Mouse (Mus musculus): ENCODE results near the gene AI467606. TPM values are rescaled to one million over a fixed set of nuclear protein-coding genes. Genes with fewer than 3 reads are reported as not detected.
A peak's percentile ranks its signal among the peaks of the same experiment; 100 is the strongest.
"Not testable (repeated sequence)": the region's sequence is repeated elsewhere in the genome, so short reads cannot be mapped to it uniquely, and the experiment has no call there.

Gene AI467606
- total RNA-seq (2017), result 30.3 and 42.1 TPM in 2 replicates

GRCm38 (mm10) chr7:127091114-127091896 lies at the start of gene AI467606:
Gene AI467606 (plus strand): TSS chr7:127091359.
- peak; percentile 93 to 95 for ATAC-seq (replicated peaks in 1 of 2; ENCODE audit: insufficient read depth in 1 of 2, low FRiP score in 2 of 2, low TSS enrichment in 1 of 2, low read depth in 1 of 2, poor library complexity in 2 of 2, severe bottlenecking in 2 of 2)

- peak; percentile 88 to 98 for ATAC-seq (replicated peaks in 1 of 2; ENCODE audit: insufficient read depth in 1 of 2, low FRiP score in 2 of 2, low TSS enrichment in 1 of 2, low read depth in 1 of 2, poor library complexity in 2 of 2, severe bottlenecking in 2 of 2)
Measured at GRCm38 (mm10) chr7:127041851-127042672, 49.1 kb upstream of the AI467606 start, which contains the start of gene Kif22. Gene Kif22 (minus strand): TSS chr7:127042471.

- no peak for ATAC-seq (replicated peaks in 1 of 2; ENCODE audit: insufficient read depth in 1 of 2, low FRiP score in 2 of 2, low TSS enrichment in 1 of 2, low read depth in 1 of 2, poor library complexity in 2 of 2, severe bottlenecking in 2 of 2)
Measured at GRCm38 (mm10) chr7:127055026-127055585, 36.1 kb upstream of the AI467606 start.

DNA sequence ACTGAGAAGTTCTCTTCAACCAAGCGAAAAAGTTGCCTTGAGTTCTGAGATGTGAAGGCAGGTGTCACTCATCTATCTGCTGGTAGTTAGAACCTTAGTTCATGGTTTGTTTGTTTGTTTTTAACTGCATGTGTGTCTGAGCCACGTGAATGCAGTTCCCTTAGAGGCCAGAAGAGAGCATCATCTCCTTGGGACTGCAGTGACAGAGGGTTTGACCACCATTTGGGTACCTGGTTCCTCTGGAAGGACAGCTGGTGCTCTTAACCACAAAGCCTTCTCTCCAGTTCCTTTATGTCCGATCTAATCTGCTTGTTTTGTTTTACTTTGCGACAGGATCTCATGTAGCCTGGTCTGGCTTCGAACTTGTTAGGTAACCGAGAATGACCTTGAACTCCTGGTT lies 25.6 kb upstream of the AI467606 start:
- no peak for ATAC-seq (replicated peaks in 1 of 2; ENCODE audit: insufficient read depth in 1 of 2, low FRiP score in 2 of 2, low TSS enrichment in 1 of 2, low read depth in 1 of 2, poor library complexity in 2 of 2, severe bottlenecking in 2 of 2)

DNA sequence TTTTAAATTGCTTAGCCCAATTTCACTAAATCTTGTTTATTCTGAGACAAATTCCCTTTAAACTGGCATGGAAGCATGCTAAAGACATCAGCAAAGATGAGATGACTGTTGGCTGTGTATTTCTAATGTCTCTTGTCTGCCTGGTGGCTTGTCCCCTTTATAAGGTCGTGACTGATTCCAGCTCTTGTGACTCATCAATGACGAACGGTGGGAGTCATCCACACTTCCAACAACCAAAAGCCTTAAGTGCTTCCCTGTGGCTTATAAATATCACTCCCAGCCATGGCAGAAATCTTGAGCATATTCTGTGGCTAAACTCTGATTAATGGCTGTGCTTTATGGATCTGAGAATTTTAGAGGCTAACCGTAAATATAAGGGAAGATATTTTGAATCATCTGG lies 24.8 kb upstream of the AI467606 start:
- no peak for ATAC-seq (replicated peaks in 1 of 2; ENCODE audit: insufficient read depth in 1 of 2, low FRiP score in 2 of 2, low TSS enrichment in 1 of 2, low read depth in 1 of 2, poor library complexity in 2 of 2, severe bottlenecking in 2 of 2)

- ATAC-seq (replicated peaks in 1 of 2; ENCODE audit: insufficient read depth in 1 of 2, low FRiP score in 2 of 2, low TSS enrichment in 1 of 2, low read depth in 1 of 2, poor library complexity in 2 of 2, severe bottlenecking in 2 of 2), result no peak
Measured at GRCm38 (mm10) chr7:127070871-127071413, 20.2 kb upstream of the AI467606 start.

DNA sequence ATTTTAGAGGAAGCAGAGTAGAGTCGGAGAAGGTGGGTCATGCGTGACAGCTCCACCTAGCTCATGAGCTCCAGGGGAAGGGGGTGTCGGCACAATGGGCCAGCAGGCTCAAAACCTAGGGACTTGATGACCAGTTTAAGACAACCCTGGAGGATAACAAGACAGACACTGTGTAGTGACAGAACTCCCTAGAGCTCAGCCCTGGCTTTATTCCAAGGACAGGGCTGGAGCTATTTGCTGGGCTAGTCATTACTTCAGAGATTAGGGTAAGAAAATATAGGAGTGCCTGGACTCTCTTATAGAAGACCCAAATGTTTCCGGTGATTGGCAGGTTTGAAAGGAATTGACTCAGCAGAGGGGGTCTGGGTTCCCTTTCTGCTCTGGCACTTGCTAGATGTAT lies 17.9 kb upstream of the AI467606 start:
- ATAC-seq (replicated peaks in 1 of 2; ENCODE audit: insufficient read depth in 1 of 2, low FRiP score in 2 of 2, low TSS enrichment in 1 of 2, low read depth in 1 of 2, poor library complexity in 2 of 2, severe bottlenecking in 2 of 2), result no peak

DNA sequence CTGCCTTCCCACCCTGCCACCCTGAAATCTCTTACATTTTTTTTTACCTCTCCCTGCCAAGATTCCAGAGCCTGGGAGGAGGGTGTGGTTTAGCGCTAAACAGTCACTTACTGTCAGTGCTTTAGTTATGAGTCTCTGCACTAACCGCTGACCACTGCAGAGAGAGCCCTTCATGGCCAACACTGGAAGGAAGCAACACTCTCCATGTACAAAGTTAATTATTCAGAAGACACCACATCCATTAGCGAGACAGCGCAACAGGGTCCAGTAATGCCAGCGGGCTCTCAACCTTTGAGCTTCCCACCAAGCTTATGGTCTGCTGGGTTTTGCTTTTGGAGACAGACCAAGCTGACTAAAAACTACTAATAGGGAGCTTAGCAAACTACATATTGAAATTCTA lies 15.0 kb upstream of the AI467606 start:
- ATAC-seq (replicated peaks in 1 of 2; ENCODE audit: insufficient read depth in 1 of 2, low FRiP score in 2 of 2, low TSS enrichment in 1 of 2, low read depth in 1 of 2, poor library complexity in 2 of 2, severe bottlenecking in 2 of 2), result no peak

DNA sequence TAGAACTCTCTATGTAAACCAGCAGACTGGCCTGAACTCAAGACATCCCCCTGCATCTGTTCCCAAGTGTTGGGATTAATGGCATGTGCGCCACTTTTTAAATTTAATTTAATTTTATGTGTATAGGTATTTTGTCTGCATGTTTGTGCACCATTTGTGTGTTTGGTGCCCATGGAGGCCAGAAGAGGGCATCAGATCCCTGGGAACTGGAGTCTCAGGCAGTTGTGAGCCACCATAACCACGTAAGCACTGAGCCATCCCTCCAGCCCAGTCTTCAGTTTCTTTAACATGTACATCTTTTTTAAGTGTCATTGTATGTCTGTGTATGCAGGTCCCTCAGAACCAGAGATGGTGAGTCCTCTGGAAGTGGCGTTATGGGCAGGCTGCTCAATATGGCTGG lies 13.5 kb upstream of the AI467606 start:
- ATAC-seq (replicated peaks in 1 of 2; ENCODE audit: insufficient read depth in 1 of 2, low FRiP score in 2 of 2, low TSS enrichment in 1 of 2, low read depth in 1 of 2, poor library complexity in 2 of 2, severe bottlenecking in 2 of 2), result no peak

GRCm38 (mm10) chr7:127080045-127080444 lies 11.1 kb upstream of the AI467606 start:
- ATAC-seq (replicated peaks in 1 of 2; ENCODE audit: insufficient read depth in 1 of 2, low FRiP score in 2 of 2, low TSS enrichment in 1 of 2, low read depth in 1 of 2, poor library complexity in 2 of 2, severe bottlenecking in 2 of 2), result peak; percentile 58 to 77

DNA sequence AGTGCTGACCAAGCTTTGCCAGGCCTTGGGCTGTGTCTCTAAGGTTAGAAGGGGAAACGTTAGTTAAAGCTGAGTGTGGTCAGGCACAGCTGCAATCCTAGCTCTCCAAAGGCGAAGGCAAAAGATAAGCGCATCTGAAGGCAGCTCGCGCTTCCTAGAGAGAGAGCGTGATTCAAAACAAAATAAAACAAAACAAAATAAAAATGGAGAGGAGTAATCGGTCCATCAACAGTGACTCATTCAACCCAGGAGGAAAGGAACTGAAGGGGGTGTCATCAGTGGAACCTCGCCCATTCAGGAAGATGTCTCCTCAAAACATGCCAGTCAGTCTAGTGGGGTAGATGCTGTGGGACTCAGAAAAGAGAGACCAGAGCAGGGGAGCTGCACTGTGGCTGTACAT lies 8.9 kb upstream of the AI467606 start:
- no peak for ATAC-seq (replicated peaks in 1 of 2; ENCODE audit: insufficient read depth in 1 of 2, low FRiP score in 2 of 2, low TSS enrichment in 1 of 2, low read depth in 1 of 2, poor library complexity in 2 of 2, severe bottlenecking in 2 of 2)

GRCm38 (mm10) chr7:127082995-127083394 lies 8.2 kb upstream of the AI467606 start:
- ATAC-seq (replicated peaks in 1 of 2; ENCODE audit: insufficient read depth in 1 of 2, low FRiP score in 2 of 2, low TSS enrichment in 1 of 2, low read depth in 1 of 2, poor library complexity in 2 of 2, severe bottlenecking in 2 of 2), result no peak

DNA sequence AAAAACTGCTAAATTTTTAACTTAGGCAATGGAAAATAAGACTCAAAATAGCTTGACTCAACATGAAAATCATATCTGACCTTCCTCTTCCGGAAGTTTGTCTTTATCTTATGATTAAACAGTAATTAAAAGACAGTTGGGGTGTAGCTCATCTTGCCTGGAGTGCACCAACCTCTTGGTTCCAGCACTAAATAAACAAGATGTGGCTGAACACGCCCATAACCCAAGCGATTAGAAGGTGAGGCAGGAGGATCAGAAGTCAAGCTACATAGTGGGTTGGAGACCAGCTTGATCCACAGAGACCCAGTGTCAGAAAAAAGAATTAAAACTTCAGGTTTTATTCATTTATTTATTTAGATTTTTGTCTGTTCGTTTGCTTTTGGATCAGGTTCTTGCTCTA lies 7.5 kb upstream of the AI467606 start:
- ATAC-seq (replicated peaks in 1 of 2; ENCODE audit: insufficient read depth in 1 of 2, low FRiP score in 2 of 2, low TSS enrichment in 1 of 2, low read depth in 1 of 2, poor library complexity in 2 of 2, severe bottlenecking in 2 of 2), result no peak

- ATAC-seq (replicated peaks in 1 of 2; ENCODE audit: insufficient read depth in 1 of 2, low FRiP score in 2 of 2, low TSS enrichment in 1 of 2, low read depth in 1 of 2, poor library complexity in 2 of 2, severe bottlenecking in 2 of 2), result no peak
Measured at GRCm38 (mm10) chr7:127084794-127085193, 6.4 kb upstream of the AI467606 start.

GRCm38 (mm10) chr7:127085751-127086150 lies 5.4 kb upstream of the AI467606 start:
- not testable (repeated sequence) for ATAC-seq (replicated peaks in 1 of 2; ENCODE audit: insufficient read depth in 1 of 2, low FRiP score in 2 of 2, low TSS enrichment in 1 of 2, low read depth in 1 of 2, poor library complexity in 2 of 2, severe bottlenecking in 2 of 2)

DNA sequence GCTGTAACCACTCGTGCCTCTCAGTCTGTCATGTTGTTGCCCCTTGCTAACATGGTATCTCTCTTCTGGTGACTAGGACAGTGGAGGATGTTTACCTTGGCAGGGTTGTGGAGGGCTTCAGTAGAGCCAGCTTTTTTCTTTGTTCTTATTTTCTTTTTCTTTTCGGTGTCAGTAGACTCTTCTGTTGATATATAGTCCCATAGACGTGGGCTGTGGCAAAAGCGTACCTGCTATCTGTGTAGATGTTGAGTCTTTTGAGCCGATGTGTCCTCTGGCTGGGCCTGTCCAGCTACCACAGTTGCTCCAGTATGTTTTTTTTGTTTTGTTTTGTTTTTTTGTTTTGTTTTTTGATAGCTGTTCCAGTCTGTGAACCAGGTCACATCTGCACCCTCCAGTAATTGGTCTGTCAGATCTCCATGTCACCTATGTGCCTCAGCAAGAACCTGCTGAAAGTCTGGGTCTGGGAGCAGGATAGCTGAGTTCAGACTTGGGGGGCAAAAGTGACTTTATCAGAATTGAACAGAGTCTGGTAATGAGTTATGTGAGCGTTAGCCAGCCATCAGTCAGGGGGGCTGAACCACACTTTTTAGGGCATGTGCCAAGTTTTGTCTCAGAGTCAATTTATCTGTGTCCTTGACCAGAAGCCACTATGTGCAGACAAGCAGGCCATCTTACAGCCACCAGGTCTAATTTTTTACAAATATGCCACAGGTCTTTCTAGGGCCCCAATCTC lies 3.7 kb upstream of the AI467606 start, which contains the start of gene Zg16:
Gene Zg16 (minus strand): TSS at position 51 of the 733 bp plus-strand sequence.
- ATAC-seq (replicated peaks in 1 of 2; ENCODE audit: insufficient read depth in 1 of 2, low FRiP score in 2 of 2, low TSS enrichment in 1 of 2, low read depth in 1 of 2, poor library complexity in 2 of 2, severe bottlenecking in 2 of 2), result not testable (repeated sequence)

- no peak for ATAC-seq (replicated peaks in 1 of 2; ENCODE audit: insufficient read depth in 1 of 2, low FRiP score in 2 of 2, low TSS enrichment in 1 of 2, low read depth in 1 of 2, poor library complexity in 2 of 2, severe bottlenecking in 2 of 2)
Measured at GRCm38 (mm10) chr7:127088083-127088482, 3.1 kb upstream of the AI467606 start.
